Mouse (Mus musculus) spleen, adult 10 weeks (tissue): ENCODE data around the gene Gm4513. TPM values are rescaled to one million over a fixed set of nuclear protein-coding genes. Genes with fewer than 3 reads are reported as not detected.

Experiments
- polyA plus RNA-seq: library from polyadenylated mRNA; stranded (reverse); fragments of 350-450 nt; fragmentation: Illumina TruSeq; extraction: RNeasy Lipid Tissue Mini Kit (QIAGEN cat#74804); gene quantifications from one replicate; pipeline ENCODE4 v1.2.3, GENCODE M21; 2015; ENCODE audit warnings: low replicate concordance; ENCODE audit not compliant: insufficient read depth

Gm4513 gene
- not detected for polyA plus RNA-seq

GRCm38 (mm10) chr7:20598921-20599320 lies at the start of gene Gm4513:
TSS of gene Gm4513 (minus strand) at chr7:20599021.

GRCm38 (mm10) chr7:20576141-20576540 lies 22.7 kb downstream of the Gm4513 start, which contains the start of gene Gm4141:
TSS of gene Gm4141 (minus strand) at chr7:20576241.

GRCm38 (mm10) chr7:20545657-20546056 lies 53.2 kb downstream of the Gm4513 start, which contains the start of gene Gm5726:
TSS of gene Gm5726 (minus strand) at chr7:20545757.

Other genes starting within 250 kb of the Gm4513 start
- gene Gm5728, start 223.6 kb downstream of the Gm4513 start, polyA plus RNA-seq = not detected
- gene Vmn1r100, start 181.1 kb downstream of the Gm4513 start, polyA plus RNA-seq = not detected
- not detected for gene Vmn1r101, start 156.4 kb downstream of the Gm4513 start, polyA plus RNA-seq
- gene Gm10670, start 124.1 kb downstream of the Gm4513 start, polyA plus RNA-seq = not detected
- not detected for gene Vmn1r103, start 88.5 kb downstream of the Gm4513 start, polyA plus RNA-seq
- not detected for gene Vmn1r104, start 65.2 kb downstream of the Gm4513 start, polyA plus RNA-seq
- gene Gm5726, start 53.3 kb downstream of the Gm4513 start, polyA plus RNA-seq = not detected
- gene Gm4141, start 22.8 kb downstream of the Gm4513 start, polyA plus RNA-seq = not detected
- not detected for gene Vmn1r107, start 69.9 kb upstream of the Gm4513 start, polyA plus RNA-seq
- not detected for gene Vmn1r111, start 104.2 kb upstream of the Gm4513 start, polyA plus RNA-seq
- not detected for gene Gm10668, start 131.6 kb upstream of the Gm4513 start, polyA plus RNA-seq
- not detected for gene Vmn1r112, start 172.2 kb upstream of the Gm4513 start, polyA plus RNA-seq
- not detected for gene Vmn1r113, start 188.3 kb upstream of the Gm4513 start, polyA plus RNA-seq
- gene Vmn1r114, start 213.2 kb upstream of the Gm4513 start, polyA plus RNA-seq = not detected
- not detected for gene Vmn1r115, start 246.0 kb upstream of the Gm4513 start, polyA plus RNA-seq